Comparison of ENCODE assay signal across 13 mouse cellular contexts in the genomic region with DNA sequence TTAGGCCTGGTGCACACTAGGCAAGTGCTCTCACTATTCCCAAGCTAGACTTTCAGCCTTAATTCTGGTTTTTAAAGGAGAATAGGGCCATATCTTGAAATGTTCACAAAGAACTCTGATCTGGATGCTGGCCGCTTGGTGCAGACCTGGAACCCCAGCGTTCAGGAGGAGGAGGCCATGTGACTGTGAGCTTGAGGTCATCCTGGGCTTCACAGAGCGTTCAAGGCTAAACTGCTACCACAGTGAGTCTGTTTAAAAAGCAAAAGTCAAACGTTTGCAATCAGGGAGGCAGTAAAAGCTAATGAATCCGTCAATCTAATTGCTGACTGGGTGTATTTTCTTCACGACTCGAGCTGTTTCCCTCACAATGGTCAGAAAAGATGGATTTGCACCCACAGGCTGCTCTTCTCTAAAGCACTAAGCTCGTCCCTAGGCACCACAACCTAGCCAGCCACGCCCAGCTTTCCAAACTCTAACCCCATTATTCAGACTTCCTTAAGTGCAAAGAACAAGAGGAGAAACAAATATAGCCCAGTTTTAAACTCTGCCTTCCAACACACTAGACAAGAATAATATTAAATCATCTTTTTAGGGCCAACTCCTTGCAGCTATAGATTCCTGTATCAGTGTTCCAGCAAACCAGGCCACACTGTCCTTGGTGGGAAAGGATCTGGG. TPM values are rescaled to one million over a fixed set of nuclear protein-coding genes. Genes with fewer than 3 reads are reported as not detected.
DNase-seq lines count a peak whose midpoint lies in the region; ATAC-seq and TF ChIP-seq lines count a peak whose summit lies in the region.
"Had no signal": no experiment of that assay in that cellular context is flagged by ENCODE, and none has a peak within 500 bp of the region (broad histone marks: within the 10 kb centered on the region; RNA-seq: fewer than 3 reads in every experiment).

No protein-coding gene starts in this region.

- peak overlapping the region; percentile 28; the same call in 1 of the 2 replicates for H3K27ac ChIP-seq in liver, adult 2 months (replicated peaks; ENCODE audit: insufficient read depth, low read depth, low read length)
- H3K27ac ChIP-seq in liver, postnatal 0 days (ENCODE audit: low read depth): no peak overlapping the region
- H3K27ac ChIP-seq in small intestine, adult 2 months (ENCODE audit: insufficient read depth, low read depth, low read length): peak overlapping the region; percentile 73
- H3K27ac ChIP-seq: hindbrain, postnatal 0 days; midbrain, embryonic 13.5 days had no signal

- intact Hi-C loops in left cerebral cortex, postnatal 36 days (cut with DNase I): no loop called here

- no peak overlapping the region for H3K4me2 ChIP-seq in liver, postnatal 0 days (ENCODE audit: low read depth, low read length)
- H3K4me2 ChIP-seq: heart, embryonic 11.5 days; midbrain, embryonic 13.5 days had no signal

- H3K4me1 ChIP-seq in liver, adult 2 months (ENCODE audit: control insufficient read depth, insufficient read depth, low read length): peaks cover 54% of the 10 kb centered on the region
- peaks cover 44% of the 10 kb centered on the region for H3K4me1 ChIP-seq in liver, postnatal 0 days (ENCODE audit: insufficient read depth)
- H3K4me1 ChIP-seq in small intestine, adult 2 months (ENCODE audit: control insufficient read depth, insufficient read depth, insufficient read length, low read length): peaks cover 32% of the 10 kb centered on the region

- TF ChIP-seq POLR2A in liver, adult 2 months (IDR thresholded peaks at IDR 0.05; ENCODE audit: extremely low read depth, insufficient read depth, low read length): no peak
- no peak for TF ChIP-seq POLR2A in small intestine, adult 2 months (IDR thresholded peaks at IDR 0.05; ENCODE audit: low read depth, low read length)

- no peak for ATAC-seq in liver, postnatal 0 days
- 0 out of 2 replicates have a peak, but pooled peaks have one; percentile 2 for ATAC-seq in common myeloid progenitor, adult 5-6 weeks (replicated peaks; ENCODE audit: low read depth, poor library complexity, severe bottlenecking)
- ATAC-seq: hindbrain, postnatal 0 days; midbrain, embryonic 13.5 days had no signal

- 7% methylated on average over 9 of the region's 9 CpGs for WGBS in liver, adult 2 months
- 48% methylated on average over 9 of the region's 9 CpGs for WGBS in liver, postnatal 0 days (ENCODE audit: insufficient replicate concordance)
- WGBS in small intestine, adult 2 months: 11% methylated on average over 9 of the region's 9 CpGs

- TF ChIP-seq CTCF in liver, adult 2 months (IDR thresholded peaks at IDR 0.05; ENCODE audit: low read depth, low read length): no peak
- no peak for TF ChIP-seq CTCF in liver, postnatal 0 days (IDR thresholded peaks at IDR 0.05; ENCODE audit: low read depth)
- no peak for TF ChIP-seq CTCF in small intestine, adult 2 months (IDR thresholded peaks at IDR 0.05; ENCODE audit: extremely low read depth, insufficient read length, insufficient replicate concordance, low read depth, low read length)

- no peak overlapping the region for H3K4me3 ChIP-seq in liver, adult 2 months (ENCODE audit: insufficient read depth, low read depth, low read length)
- no peak overlapping the region for H3K4me3 ChIP-seq in liver, postnatal 0 days (ENCODE audit: low read depth, low read length)
- H3K4me3 ChIP-seq in small intestine, adult 2 months (ENCODE audit: low read depth, low read length): peak overlapping the region; percentile 34; the same call in 1 of the 2 replicates
- H3K4me3 ChIP-seq: midbrain, embryonic 13.5 days had no signal

- no peaks in the 10 kb centered on the region for H3K27me3 ChIP-seq in liver, adult 2 months (ENCODE audit: control insufficient read depth, insufficient read depth, low read length)
- no peaks in the 10 kb centered on the region for H3K27me3 ChIP-seq in liver, postnatal 0 days (ENCODE audit: insufficient read depth, low read length)
- no peaks in the 10 kb centered on the region for H3K27me3 ChIP-seq in small intestine, adult 2 months (ENCODE audit: control insufficient read depth, insufficient read depth, low read length)
- H3K27me3 ChIP-seq: midbrain, embryonic 13.5 days had no signal

- DNase-seq in adrenal gland, postnatal 25 days: peak; percentile 23
- DNase-seq in adrenal gland, postnatal 14 days: no peak
- DNase-seq in liver, adult 2 months (ENCODE audit: extremely low read depth, low read depth, low spot score): peak; percentile 79
- no peak for DNase-seq in liver, postnatal 0 days
- DNase-seq in left cerebral cortex, postnatal 36 days (ENCODE audit: low spot score in 2 of 2): no peak
- no peak for DNase-seq in urinary bladder, adult 18-20 months (ENCODE audit: low spot score in 2 of 2)
- DNase-seq: cerebellum, adult 9-10 months; right cerebral cortex, postnatal 4 days had no signal

- H3K36me3 ChIP-seq in liver, adult 2 months (ENCODE audit: control insufficient read depth, insufficient read depth, low read length): no peaks in the 10 kb centered on the region
- H3K36me3 ChIP-seq in liver, postnatal 0 days (replicated peaks; ENCODE audit: insufficient read depth, low read length): peaks cover 33% of the 10 kb centered on the region
- peaks cover 37% of the 10 kb centered on the region for H3K36me3 ChIP-seq in small intestine, adult 2 months (ENCODE audit: control insufficient read depth, insufficient read depth, low read length)
- H3K36me3 ChIP-seq: midbrain, embryonic 13.5 days had no signal

- no peak for TF ChIP-seq EP300 in liver, postnatal 0 days (IDR thresholded peaks at IDR 0.05; ENCODE audit: low read depth)

- H3K9ac ChIP-seq in liver, adult 2 months (ENCODE audit: low read depth, low read length): no peak overlapping the region
- H3K9ac ChIP-seq in liver, postnatal 0 days (replicated peaks): no peak overlapping the region
- H3K9ac ChIP-seq: midbrain, embryonic 13.5 days had no signal

- peaks cover 60% of the 10 kb centered on the region for H3K79me2 ChIP-seq in liver, adult 2 months (ENCODE audit: control insufficient read depth, insufficient read depth, low read length)

- H3K9me3 ChIP-seq in liver, postnatal 0 days (ENCODE audit: low read length): no peaks in the 10 kb centered on the region
- H3K9me3 ChIP-seq: midbrain, embryonic 13.5 days had no signal

RNA-seq across cellular contexts. Expression of gene Nfe2l2, which starts 8.6 kb away (rescaled TPM):
- total RNA-seq in adrenal gland, postnatal 25 days (2021): 106 TPM in 2 replicates
- total RNA-seq in adrenal gland, postnatal 14 days (2021): 93.6 and 103 TPM in 2 replicates
- 29.5 and 34.1 TPM in 2 replicates for total RNA-seq in liver, adult 2 months (2014; rRNA removed)
- polyA plus RNA-seq in liver, adult 2 months (2012; rRNA removed): 35.9 and 40.1 TPM in 2 replicates
- polyA plus RNA-seq in liver, postnatal 0 days (2015; fragmentation: Nextera tagmentation; extraction: Ambion mirVana): 58.7 and 59.4 TPM in 2 replicates
- total RNA-seq in common myeloid progenitor, adult 5-6 weeks (2017): 78.6 and 81.7 TPM in 2 replicates
- polyA plus RNA-seq in small intestine, adult 2 months (2012; rRNA removed): 42.5 and 62.5 TPM in 2 replicates
- total RNA-seq in left cerebral cortex, postnatal 36 days (2021): 10 to 100 TPM; 11.7 to 12.3 TPM

RNA-seq across cellular contexts. Expression of gene Hnrnpa3, which starts 36.8 kb away (rescaled TPM):
- 426 and 454 TPM in 2 replicates for total RNA-seq in adrenal gland, postnatal 25 days (2021)
- total RNA-seq in adrenal gland, postnatal 14 days (2021): 509 and 538 TPM in 2 replicates
- total RNA-seq in liver, adult 2 months (2014; rRNA removed): 44.2 and 45.5 TPM in 2 replicates
- polyA plus RNA-seq in liver, adult 2 months (2012; rRNA removed): 13.9 and 14.1 TPM in 2 replicates
- 86.9 and 90.7 TPM in 2 replicates for polyA plus RNA-seq in liver, postnatal 0 days (2015; fragmentation: Nextera tagmentation; extraction: Ambion mirVana)
- 329 and 360 TPM in 2 replicates for total RNA-seq in common myeloid progenitor, adult 5-6 weeks (2017)
- polyA plus RNA-seq in small intestine, adult 2 months (2012; rRNA removed): 4.4 and 9.0 TPM in 2 replicates
- total RNA-seq in left cerebral cortex, postnatal 36 days (2021): 100 to 1,000 TPM; 260 to 274 TPM

Comparison
In these comparisons a context has a peak if more than half of its experiments do, and no peak if none do; other contexts are left out.
1. DNase-seq: peak in adrenal gland, postnatal 25 days (single experiment) and liver, adult 2 months (single experiment); none in adrenal gland, postnatal 14 days (single experiment), liver, postnatal 0 days (single experiment), left cerebral cortex, postnatal 36 days (0 of 2) and urinary bladder, adult 18-20 months (0 of 2).